Comparison of ENCODE assay signal across 10 mouse cellular contexts in the genomic region with DNA sequence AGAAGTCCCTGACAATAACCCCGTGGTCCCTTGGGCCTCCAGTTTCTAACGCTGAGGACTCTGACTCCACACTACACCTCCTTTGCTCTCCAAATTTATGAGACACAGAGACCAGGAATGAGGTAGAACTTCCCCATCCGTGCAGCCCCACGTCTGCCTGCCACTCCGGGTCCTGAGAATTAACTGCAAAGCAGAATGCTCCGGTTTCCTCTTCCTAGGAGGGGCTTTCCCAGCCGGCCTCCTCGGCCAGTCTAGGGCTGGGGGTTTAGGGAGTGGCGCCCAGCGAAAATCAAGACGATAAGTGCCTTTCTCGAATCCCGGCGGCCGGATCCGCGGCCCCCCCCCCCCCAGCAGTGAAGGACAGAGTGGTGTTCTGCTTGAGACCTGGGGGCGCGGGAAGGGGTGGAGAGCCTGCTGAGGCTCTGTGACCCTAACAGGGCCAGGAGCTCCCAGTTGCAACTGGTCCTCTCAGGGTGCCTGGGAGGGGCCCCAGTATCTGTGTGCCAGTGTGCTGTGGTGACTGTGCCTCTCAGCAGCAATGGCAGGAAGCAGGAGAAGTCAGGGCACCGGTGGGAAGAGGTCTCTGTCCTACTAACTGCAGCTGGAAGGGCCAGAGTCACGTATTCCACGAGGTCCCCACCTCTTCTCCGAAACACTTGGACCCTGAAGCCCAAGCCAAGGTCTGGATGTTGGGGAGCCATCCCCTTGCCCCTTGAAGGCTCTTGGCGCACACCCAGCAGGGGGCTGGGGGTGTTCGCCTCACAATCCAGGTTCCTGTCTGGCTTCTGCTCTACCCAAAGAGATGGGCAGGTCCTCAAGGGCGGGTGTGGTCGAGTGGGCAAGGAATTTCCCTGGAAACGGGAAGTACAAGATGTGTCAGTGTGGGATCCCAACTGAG. TPM values are rescaled to one million over a fixed set of nuclear protein-coding genes. Genes with fewer than 3 reads are reported as not detected.
DNase-seq lines count a peak whose midpoint lies in the region; ATAC-seq and TF ChIP-seq lines count a peak whose summit lies in the region.
"Had no signal": no experiment of that assay in that cellular context is flagged by ENCODE, and none has a peak within 500 bp of the region (broad histone marks: within the 10 kb centered on the region; RNA-seq: fewer than 3 reads in every experiment).

No protein-coding gene starts in this region.

- no peaks in the 10 kb centered on the region for H3K27me3 ChIP-seq in embryonic facial prominence, embryonic 14.5 days (replicated peaks; ENCODE audit: control insufficient read depth, insufficient read depth, low read length)
- H3K27me3 ChIP-seq in hindbrain, postnatal 0 days (ENCODE audit: insufficient read depth, low read length) = no peaks in the 10 kb centered on the region
- H3K27me3 ChIP-seq in lung, embryonic 16.5 days (ENCODE audit: control insufficient read depth, insufficient read depth, low read depth, low read length) = no peaks in the 10 kb centered on the region

- TF ChIP-seq CTCF in hindbrain, postnatal 0 days (IDR thresholded peaks at IDR 0.05; ENCODE audit: low read depth) = no peak

- H3K4me1 ChIP-seq in embryonic facial prominence, embryonic 14.5 days (ENCODE audit: control insufficient read depth, insufficient read depth, low read length) = peaks cover 12% of the 10 kb centered on the region
- 0 out of 2 replicates have a peak, but pooled peaks cover 6% of the 10 kb centered on the region for H3K4me1 ChIP-seq in hindbrain, postnatal 0 days (ENCODE audit: insufficient read depth, low read length)
- peaks cover 29% of the 10 kb centered on the region for H3K4me1 ChIP-seq in lung, embryonic 16.5 days (replicated peaks; ENCODE audit: control insufficient read depth, insufficient read depth, low read length)

- 2% methylated on average over 24 of the region's 28 CpGs for WGBS in embryonic facial prominence, embryonic 14.5 days
- 8% methylated on average over 28 of the region's 28 CpGs for WGBS in hindbrain, postnatal 0 days
- WGBS in lung, embryonic 16.5 days = 5% methylated on average over 26 of the region's 28 CpGs

- peak overlapping the region; percentile 30 for H3K27ac ChIP-seq in embryonic facial prominence, embryonic 14.5 days (replicated peaks; ENCODE audit: low read depth, low read length)
- H3K27ac ChIP-seq in hindbrain, postnatal 0 days = no peak overlapping the region
- 0 out of 2 replicates have a peak overlapping the region, but pooled peaks have one; percentile 36 for H3K27ac ChIP-seq in lung, embryonic 16.5 days (ENCODE audit: low read length)

- no peaks in the 10 kb centered on the region for H3K36me3 ChIP-seq in embryonic facial prominence, embryonic 14.5 days (ENCODE audit: control insufficient read depth, insufficient read depth, low read length)
- no peaks in the 10 kb centered on the region for H3K36me3 ChIP-seq in hindbrain, postnatal 0 days (ENCODE audit: insufficient read depth, low read length)
- H3K36me3 ChIP-seq in lung, embryonic 16.5 days (ENCODE audit: control insufficient read depth, insufficient read depth, low read length) = no peaks in the 10 kb centered on the region

- no peaks in the 10 kb centered on the region for H3K9me3 ChIP-seq in embryonic facial prominence, embryonic 14.5 days (ENCODE audit: control insufficient read depth, low read length)
- H3K9me3 ChIP-seq in hindbrain, postnatal 0 days (ENCODE audit: low read length) = no peaks in the 10 kb centered on the region
- no peaks in the 10 kb centered on the region for H3K9me3 ChIP-seq in lung, embryonic 16.5 days (ENCODE audit: control insufficient read depth, low read length)

- peak overlapping the region; percentile 54 for H3K9ac ChIP-seq in embryonic facial prominence, embryonic 14.5 days (ENCODE audit: low read depth, low read length)
- no peak overlapping the region for H3K9ac ChIP-seq in hindbrain, postnatal 0 days (replicated peaks; ENCODE audit: low read length)
- H3K9ac ChIP-seq in lung, embryonic 16.5 days (ENCODE audit: low read length) = peak overlapping the region; percentile 61

- peak overlapping the region; percentile 51 for H3K4me2 ChIP-seq in embryonic facial prominence, embryonic 14.5 days (ENCODE audit: low read depth, low read length)
- H3K4me2 ChIP-seq in hindbrain, postnatal 0 days (ENCODE audit: low read depth, low read length) = peak overlapping the region; percentile 39
- peak overlapping the region; percentile 53 for H3K4me2 ChIP-seq in lung, embryonic 16.5 days (ENCODE audit: low read depth, low read length)

- 0 out of 2 replicates have a peak, but pooled peaks have one; percentile 20 for ATAC-seq in embryonic facial prominence, embryonic 14.5 days (ENCODE audit: low read depth)
- ATAC-seq in hindbrain, postnatal 0 days = no peak
- ATAC-seq in lung, embryonic 16.5 days (ENCODE audit: low read depth) = peak; percentile 32
- ATAC-seq in erythroblast, adult 5-6 weeks (replicated peaks; ENCODE audit: low FRiP score, poor library complexity, severe bottlenecking) = no peak

- H3K4me3 ChIP-seq in embryonic facial prominence, embryonic 14.5 days (ENCODE audit: low read depth, low read length) = peak overlapping the region; percentile 18
- H3K4me3 ChIP-seq in hindbrain, postnatal 0 days (ENCODE audit: low read length) = no peak overlapping the region
- peak overlapping the region; percentile 30 for H3K4me3 ChIP-seq in lung, embryonic 16.5 days (ENCODE audit: low read length)

- DNase-seq in adrenal gland, adult (ENCODE audit: inconsistent age in 2 of 2, low spot score in 1 of 2) = peak; percentile 49 to 67
- no peak for DNase-seq in adrenal gland, adult 8-10 months
- DNase-seq in embryonic facial prominence, embryonic 14.5 days (ENCODE audit: low spot score) = peak; percentile 45
- no peak for DNase-seq in hindbrain, postnatal 0 days (ENCODE audit: low spot score)
- no peak for DNase-seq in urinary bladder, postnatal 4 days (ENCODE audit: low spot score in 2 of 2)
- no peak for DNase-seq in spleen, adult 18-20 months

RNA-seq across cellular contexts. Expression of a gene that starts 6.6 kb away (rescaled TPM):
- total RNA-seq in adrenal gland, adult 8-10 months (2022) = 100 to 1,000 TPM in 2 of 4 experiments, 10 to 100 TPM in 2; 77.9 to 150 (median 98.7) TPM
- 8.4 and 11.7 TPM in 2 replicates for polyA plus RNA-seq in embryonic facial prominence, embryonic 14.5 days (2014; fragmentation: Nextera tagmentation; extraction: Ambion mirVana)
- total RNA-seq in hindbrain, postnatal 0 days (2014; rRNA removed) = 27.5 and 31.3 TPM in 2 replicates
- 18.5 and 20.0 TPM in 2 replicates for polyA plus RNA-seq in hindbrain, postnatal 0 days (2015; fragmentation: Nextera tagmentation; extraction: Ambion mirVana)
- polyA plus RNA-seq in lung, embryonic 16.5 days (2015; fragmentation: Nextera tagmentation; extraction: Ambion mirVana) = 38.5 and 43.8 TPM in 2 replicates
- total RNA-seq in erythroblast, adult 5-6 weeks (2015; ENCODE audit: low replicate concordance) = 3.7 and 6.7 TPM in 2 replicates
- total RNA-seq in erythroblast, adult 5-6 weeks (2017; ENCODE audit: low replicate concordance) = 12.8 and 13.8 TPM in 2 replicates

RNA-seq across cellular contexts. Expression of a gene that starts 19.9 kb away (rescaled TPM):
- not detected for total RNA-seq in adrenal gland, adult 8-10 months (2022)
- not detected in 2 replicates for polyA plus RNA-seq in embryonic facial prominence, embryonic 14.5 days (2014; fragmentation: Nextera tagmentation; extraction: Ambion mirVana)
- not detected in 2 replicates for total RNA-seq in hindbrain, postnatal 0 days (2014; rRNA removed)
- polyA plus RNA-seq in hindbrain, postnatal 0 days (2015; fragmentation: Nextera tagmentation; extraction: Ambion mirVana) = not detected in 2 replicates
- not detected in 2 replicates for polyA plus RNA-seq in lung, embryonic 16.5 days (2015; fragmentation: Nextera tagmentation; extraction: Ambion mirVana)
- not detected in 2 replicates for total RNA-seq in erythroblast, adult 5-6 weeks (2015; ENCODE audit: low replicate concordance)
- total RNA-seq in erythroblast, adult 5-6 weeks (2017; ENCODE audit: low replicate concordance) = not detected in 2 replicates
- total RNA-seq: neutrophil, adult 5-6 weeks had no signal
- polyA plus RNA-seq: cortical plate, adult 2 months had no signal

RNA-seq across cellular contexts. Expression of a gene that starts 38.5 kb away (rescaled TPM):
- total RNA-seq in adrenal gland, adult 8-10 months (2022) = not detected
- not detected in 2 replicates for polyA plus RNA-seq in embryonic facial prominence, embryonic 14.5 days (2014; fragmentation: Nextera tagmentation; extraction: Ambion mirVana)
- not detected in 2 replicates for total RNA-seq in hindbrain, postnatal 0 days (2014; rRNA removed)
- polyA plus RNA-seq in hindbrain, postnatal 0 days (2015; fragmentation: Nextera tagmentation; extraction: Ambion mirVana) = not detected in 2 replicates
- not detected in 2 replicates for polyA plus RNA-seq in lung, embryonic 16.5 days (2015; fragmentation: Nextera tagmentation; extraction: Ambion mirVana)
- total RNA-seq in erythroblast, adult 5-6 weeks (2015; ENCODE audit: low replicate concordance) = not detected in 2 replicates
- total RNA-seq in erythroblast, adult 5-6 weeks (2017; ENCODE audit: low replicate concordance) = not detected in 2 replicates
- total RNA-seq: neutrophil, adult 5-6 weeks had no signal
- polyA plus RNA-seq: cortical plate, adult 2 months had no signal

RNA-seq across cellular contexts. Expression of a gene that starts 49.9 kb away (rescaled TPM):
- total RNA-seq in adrenal gland, adult 8-10 months (2022) = not detected
- not detected in 2 replicates for polyA plus RNA-seq in embryonic facial prominence, embryonic 14.5 days (2014; fragmentation: Nextera tagmentation; extraction: Ambion mirVana)
- total RNA-seq in hindbrain, postnatal 0 days (2014; rRNA removed) = not detected in 2 replicates
- not detected in 2 replicates for polyA plus RNA-seq in hindbrain, postnatal 0 days (2015; fragmentation: Nextera tagmentation; extraction: Ambion mirVana)
- 0.35 and 1.8 TPM in 2 replicates for polyA plus RNA-seq in lung, embryonic 16.5 days (2015; fragmentation: Nextera tagmentation; extraction: Ambion mirVana)
- not detected in 2 replicates for total RNA-seq in erythroblast, adult 5-6 weeks (2015; ENCODE audit: low replicate concordance)
- total RNA-seq in erythroblast, adult 5-6 weeks (2017; ENCODE audit: low replicate concordance) = not detected in 2 replicates
- total RNA-seq: neutrophil, adult 5-6 weeks had no signal
- polyA plus RNA-seq: cortical plate, adult 2 months had no signal

Comparison
In these comparisons a context has a peak if more than half of its experiments do, and no peak if none do; other contexts are left out.
1. DNase-seq: peak in adrenal gland, adult (2 of 2) and embryonic facial prominence, embryonic 14.5 days (single experiment); none in adrenal gland, adult 8-10 months (single experiment), hindbrain, postnatal 0 days (single experiment), urinary bladder, postnatal 4 days (0 of 2) and spleen, adult 18-20 months (0 of 2).
2. ATAC-seq: peak in embryonic facial prominence, embryonic 14.5 days (single experiment) and lung, embryonic 16.5 days (single experiment); none in hindbrain, postnatal 0 days (single experiment) and erythroblast, adult 5-6 weeks (single experiment).
3. Peak in every context shown above with its lines, with median percentiles within 50 percentile points of each other: H3K4me2 ChIP-seq.